Mouse (Mus musculus) cerebellum, adult 2 months (tissue): ENCODE measurements around the gene Krtap16-1. TPM values are rescaled to one million over a fixed set of nuclear protein-coding genes. Genes with fewer than 3 reads are reported as not detected.

Experiments used
- DNase-seq, 2 experiments: peaks; one replicate each; pipeline ENCODE4 v3.0.0; 2021
- H3K27ac ChIP-seq: fragments of 200-500 bp; 2 replicates; pipeline ENCODE4 v1.5.1; 2012; ENCODE audit warnings: low read length, control low read depth, inconsistent platforms; ENCODE audit not compliant: insufficient read depth
- H3K27me3 ChIP-seq: fragments of 200-500 bp; 2 replicates; pipeline ENCODE4 v1.6.1; 2012; ENCODE audit warnings: inconsistent platforms, mild to moderate bottlenecking, low read length, moderate library complexity; ENCODE audit not compliant: control insufficient read depth, insufficient read depth
- H3K4me1 ChIP-seq: fragments of 200-500 bp; 2 replicates; pipeline ENCODE4 v1.6.1; 2011; ENCODE audit warnings: low read length; ENCODE audit not compliant: control insufficient read depth, insufficient read depth
- H3K4me3 ChIP-seq: fragments of 200-500 bp; replicated peaks from 2 replicates; pipeline ENCODE3; 2011; ENCODE audit warnings: mild to moderate bottlenecking, low read depth, low read length, control low read depth; ENCODE audit not compliant: insufficient read depth
- CTCF ChIP-seq: fragments of 200-500 bp; IDR thresholded peaks from 2 replicates; pipeline ENCODE4 v1.5.1; 2011; ENCODE audit warnings: low read depth, mild to moderate bottlenecking, control low read depth, low read length, moderate library complexity, borderline replicate concordance; ENCODE audit not compliant: insufficient read depth
- POLR2A ChIP-seq: fragments of 200-500 bp; IDR thresholded peaks from 2 replicates; pipeline ENCODE4 v1.6.1; 2011; ENCODE audit warnings: low read length, control low read depth, borderline replicate concordance; ENCODE audit not compliant: insufficient read depth
- WGBS: fragments of 180-500 bp; shearing (Covaris S2); methylation state at CpG from one replicate; pipeline ENCODE4 v1.1.7; 2018; 5-methylcytosine and 5-hydroxymethylcytosine counted together
- polyA plus RNA-seq: library from polyadenylated mRNA; depleted of rRNA; stranded (reverse); fragments of >200 nt; gene quantifications from 2 replicates; pipeline ENCODE4 v1.2.3, GENCODE M21; 2012

Krtap16-1 gene
- polyA plus RNA-seq, 1 experiment, result not detected

DNA sequence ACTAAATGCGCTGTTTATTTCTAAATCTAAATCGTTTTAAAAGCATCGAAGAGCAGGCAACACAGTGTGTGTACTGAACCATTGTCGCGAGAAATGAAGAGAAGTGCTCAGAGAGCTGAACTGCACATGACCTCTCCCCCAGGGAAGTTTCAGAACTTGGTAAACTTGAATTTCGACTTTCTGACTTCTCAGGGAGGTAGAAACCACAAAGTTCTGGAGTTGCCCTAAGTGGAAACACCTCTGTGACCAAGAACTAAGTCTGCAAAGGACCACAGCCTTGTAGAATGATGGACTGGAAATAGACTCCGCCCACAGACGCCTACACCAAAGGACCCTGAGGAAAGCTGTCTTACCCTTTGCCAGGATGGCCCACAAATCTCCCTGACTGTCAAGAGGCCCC, 19.5 kb upstream of the Krtap16-1 start:
- no peak overlapping the region for H3K4me3 ChIP-seq
- WGBS, result 87% methylated on average over 8 of the region's 8 CpGs

DNA sequence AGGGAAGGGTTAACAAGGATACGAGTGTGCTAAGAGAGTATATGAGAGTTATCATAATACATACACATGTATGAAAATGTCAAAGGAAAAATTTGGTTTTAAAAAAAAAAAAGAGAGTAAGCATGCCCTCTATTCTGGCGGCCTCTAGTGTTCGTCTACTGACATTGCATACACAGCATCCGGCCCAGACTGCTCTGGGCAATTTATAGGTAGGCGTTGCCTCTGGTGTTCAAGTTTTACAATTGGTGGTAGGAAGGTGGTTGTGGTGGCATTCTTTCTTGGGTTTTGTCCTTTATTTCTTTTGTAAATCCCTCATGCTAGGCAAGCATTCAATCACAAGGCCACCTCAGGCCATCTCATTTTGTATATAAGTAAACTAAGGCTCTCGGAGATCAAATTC, 18.4 kb upstream of the Krtap16-1 start:
- no peaks in the 10 kb centered on the region for H3K27me3 ChIP-seq
- H3K27ac ChIP-seq, result no peak overlapping the region
- TF ChIP-seq CTCF (peak; percentile 74), POLR2A (no peak)
- 23% methylated on average over 6 of the region's 6 CpGs for WGBS
- no peaks in the 10 kb centered on the region for H3K4me1 ChIP-seq
- H3K4me3 ChIP-seq, result no peak overlapping the region
- DNase-seq, result peak; percentile 36 to 49

More for the DNA sequence above, 19.5 kb upstream of the Krtap16-1 start:
- no peak overlapping the region for H3K27ac ChIP-seq
- TF ChIP-seq POLR2A (no peak), CTCF (no peak)
- H3K27me3 ChIP-seq, result no peaks in the 10 kb centered on the region
- H3K4me1 ChIP-seq, result no peaks in the 10 kb centered on the region
- DNase-seq, result no peak

DNA sequence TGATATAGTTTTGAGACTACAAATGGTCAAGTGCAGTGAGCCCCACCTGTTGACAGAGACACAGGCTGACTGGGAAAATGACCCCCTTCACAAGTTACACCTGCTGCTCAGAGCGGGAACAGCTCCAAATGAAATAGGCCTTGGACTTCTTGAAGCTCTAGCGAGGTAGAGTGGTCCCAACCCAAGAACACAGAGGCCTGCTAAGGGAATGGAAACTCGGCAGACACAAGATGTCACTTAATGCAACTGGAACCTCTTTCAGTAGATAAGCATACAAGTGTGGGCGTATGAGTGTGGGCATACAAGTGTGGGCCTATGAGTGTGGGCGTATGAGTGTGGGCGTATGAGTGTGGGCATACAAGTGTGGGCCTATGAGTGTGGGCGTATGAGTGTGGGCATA, 12.7 kb upstream of the Krtap16-1 start:
- WGBS, result 95% methylated on average over 7 of the region's 7 CpGs

DNA sequence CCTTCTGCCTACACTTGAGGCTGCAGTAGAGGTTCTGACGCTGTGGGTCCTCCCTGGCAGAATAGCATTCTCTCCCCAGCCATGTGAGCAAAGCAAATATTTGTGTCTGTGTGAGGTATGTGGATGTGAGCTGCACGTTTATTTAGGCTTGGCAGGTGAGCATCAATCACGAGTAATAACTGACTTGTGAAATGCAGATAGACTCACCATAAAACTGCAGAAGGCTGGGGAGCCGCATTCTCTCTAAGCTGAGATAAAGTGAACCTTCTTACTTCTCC, 7.9 kb upstream of the Krtap16-1 start:
- WGBS, result 73% methylated on average over 4 of the region's 4 CpGs
- no peak overlapping the region for H3K4me3 ChIP-seq
- no peak for DNase-seq
- TF ChIP-seq CTCF (no peak), POLR2A (no peak)
- H3K27me3 ChIP-seq, result no peaks in the 10 kb centered on the region
- no peak overlapping the region for H3K27ac ChIP-seq
- H3K4me1 ChIP-seq, result no peaks in the 10 kb centered on the region; the same call in 1 of the 2 replicates

More for the DNA sequence above, 12.7 kb upstream of the Krtap16-1 start:
- H3K4me1 ChIP-seq, result no peaks in the 10 kb centered on the region; the same call in 1 of the 2 replicates
- H3K4me3 ChIP-seq, result no peak overlapping the region
- H3K27ac ChIP-seq, result no peak overlapping the region
- H3K27me3 ChIP-seq, result no peaks in the 10 kb centered on the region
- no peak for TF ChIP-seq CTCF
- TF ChIP-seq POLR2A, result no peak
- no peak for DNase-seq

DNA sequence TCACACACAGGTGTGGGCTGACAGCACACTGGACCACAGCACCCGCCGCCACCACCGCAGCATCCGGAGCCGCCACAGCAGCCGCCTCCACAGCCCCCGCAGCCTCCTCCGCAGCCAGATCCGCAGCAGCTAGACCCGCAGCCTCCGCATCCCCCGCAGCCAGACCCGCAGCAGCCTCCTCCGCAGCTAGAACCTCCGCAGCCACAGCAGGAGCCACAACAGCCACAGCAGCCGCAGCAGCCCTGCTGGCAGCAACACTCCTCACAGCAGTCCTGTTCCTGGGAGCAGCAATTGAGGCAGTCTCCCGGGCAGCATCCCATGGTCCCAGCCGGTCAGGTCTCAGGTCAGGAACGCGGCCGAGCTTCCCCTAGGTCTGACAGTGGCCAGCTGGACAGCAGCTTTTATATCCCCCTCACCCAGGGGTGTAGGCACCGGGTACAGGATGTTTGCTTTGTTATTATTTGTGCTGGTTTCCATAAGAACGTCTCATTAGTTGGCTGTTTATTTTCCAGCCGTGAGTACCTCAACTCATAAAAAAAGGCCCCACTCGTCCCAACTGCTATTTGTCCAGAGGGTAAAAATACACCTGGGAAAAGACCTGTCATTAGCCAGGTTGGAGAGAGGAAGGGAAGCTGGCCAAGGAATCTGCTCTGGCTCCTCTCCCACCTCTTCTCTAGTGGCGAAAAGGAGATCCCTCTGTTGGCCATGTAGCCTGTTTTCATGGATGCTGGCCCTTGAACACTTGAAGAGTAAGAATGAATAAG, 7.4 kb upstream of the Krtap16-1 start, which contains the start of gene Krtap17-1:
Gene Krtap17-1, minus strand, starts transcription at position 375 of the 764 bp plus-strand sequence.
- WGBS, result 26% methylated on average over 26 of the region's 26 CpGs
- no peaks in the 10 kb centered on the region for H3K27me3 ChIP-seq
- H3K4me1 ChIP-seq, result no peaks in the 10 kb centered on the region; the same call in 1 of the 2 replicates
- no peak within 1 kb of the TSS for H3K27ac ChIP-seq
- no peak for DNase-seq
- TF ChIP-seq CTCF (no peak), POLR2A (no peak)
- H3K4me3 ChIP-seq, result no peak within 1 kb of the TSS

DNA sequence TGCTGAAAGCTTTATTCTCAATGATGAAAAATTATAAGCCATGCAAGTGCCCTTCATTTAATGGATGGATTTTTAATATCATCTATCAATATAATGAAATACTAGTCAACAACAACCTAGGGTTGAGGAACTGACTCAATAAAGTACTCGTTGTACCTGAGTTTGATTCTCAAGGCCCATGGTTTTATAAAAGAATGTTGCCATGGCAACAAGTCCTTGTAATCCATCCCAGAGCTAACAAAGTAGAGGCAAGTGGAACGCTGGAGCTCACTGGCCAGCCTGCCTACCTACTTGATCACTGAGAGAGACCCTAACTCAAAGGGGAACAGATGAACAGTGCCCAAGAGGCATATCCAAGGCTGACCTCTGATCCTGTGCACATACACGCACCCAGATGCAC, 4.2 kb upstream of the Krtap16-1 start:
- no peaks in the 10 kb centered on the region for H3K27me3 ChIP-seq
- TF ChIP-seq POLR2A (no peak), CTCF (no peak)
- peaks cover 11% of the 10 kb centered on the region for H3K4me1 ChIP-seq
- H3K4me3 ChIP-seq, result no peak overlapping the region
- no peak overlapping the region for H3K27ac ChIP-seq
- DNase-seq, result no peak
- WGBS, result 72% methylated on average over 3 of the region's 3 CpGs

DNA sequence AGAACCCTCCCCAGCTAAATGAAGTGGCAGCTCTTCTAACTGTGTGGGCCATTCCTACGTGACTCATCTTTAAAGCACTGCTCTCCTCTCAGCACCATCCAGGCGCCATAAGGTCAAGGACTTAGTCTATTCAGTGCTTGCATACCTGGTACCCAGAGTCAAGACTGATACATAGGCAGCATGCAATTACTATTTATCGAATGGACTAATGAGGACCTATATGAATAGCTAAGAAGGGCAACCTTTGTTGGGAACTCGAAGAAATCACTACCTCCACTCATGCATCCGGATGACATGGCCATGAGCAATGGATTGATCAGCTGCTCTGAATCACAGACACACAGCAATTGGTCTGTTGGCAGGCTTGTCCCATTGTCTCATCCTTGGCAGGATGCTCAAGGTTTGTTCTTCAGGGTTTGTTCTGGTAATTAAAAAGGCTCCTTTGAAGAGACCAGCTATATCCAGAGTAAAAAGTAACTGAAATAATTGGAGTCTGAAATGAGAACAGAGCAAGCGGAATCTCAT, 3.5 kb upstream of the Krtap16-1 start:
- 79% methylated on average over 6 of the region's 6 CpGs for WGBS
- no peak overlapping the region for H3K4me3 ChIP-seq
- H3K27me3 ChIP-seq, result no peaks in the 10 kb centered on the region
- no peak overlapping the region for H3K27ac ChIP-seq
- TF ChIP-seq CTCF (no peak), POLR2A (no peak)
- DNase-seq, result peak in 1 of 2 experiments; percentile 11
- H3K4me1 ChIP-seq, result peaks cover 13% of the 10 kb centered on the region

DNA sequence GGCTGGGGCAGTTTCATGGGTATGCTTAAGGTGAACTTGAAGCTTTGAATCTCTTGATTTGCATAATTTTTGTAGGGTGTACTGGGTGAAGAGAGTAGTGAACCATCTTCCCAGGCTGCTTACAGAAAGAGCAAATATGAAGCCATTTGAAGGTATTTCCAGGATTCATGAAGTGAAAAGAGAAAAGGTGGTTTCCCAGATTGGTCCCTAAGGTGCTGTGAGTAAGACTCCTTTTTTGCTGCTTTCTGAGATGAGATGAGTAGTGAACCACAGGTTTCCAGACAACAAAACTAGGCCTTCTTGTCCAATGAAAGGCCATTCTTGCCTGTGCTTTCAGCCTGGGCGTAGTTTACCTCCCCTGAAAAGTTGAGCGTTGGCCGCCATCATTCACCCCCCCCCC, 2.1 kb upstream of the Krtap16-1 start:
- DNase-seq, result no peak
- no peaks in the 10 kb centered on the region for H3K27me3 ChIP-seq
- TF ChIP-seq CTCF (no peak), POLR2A (no peak)
- 95% methylated on average over 3 of the region's 3 CpGs for WGBS
- no peak overlapping the region for H3K4me3 ChIP-seq
- H3K27ac ChIP-seq, result no peak overlapping the region
- H3K4me1 ChIP-seq, result peaks cover 15% of the 10 kb centered on the region
